Mouse (Mus musculus): ENCODE measurements around the gene Cops9. TPM values are rescaled to one million over a fixed set of nuclear protein-coding genes. Genes with fewer than 3 reads are reported as not detected.
A peak's percentile ranks its signal among the peaks of the same experiment; 100 is the strongest.

Cops9 gene
- polyA plus RNA-seq, 1 experiment from 2014 or later = 597 TPM

- WGBS = 87% methylated on average over 6 of the region's 6 CpGs
- H3K9ac ChIP-seq = no peak overlapping the region
- H3K36me3 ChIP-seq = no peaks in the 10 kb centered on the region
- no peak overlapping the region for H3K4me2 ChIP-seq
- no peak overlapping the region for H3K27ac ChIP-seq
- no peaks in the 10 kb centered on the region for H3K27me3 ChIP-seq
- no peaks in the 10 kb centered on the region for H3K4me1 ChIP-seq (replicated peaks)
- ATAC-seq (ENCODE audit: low FRiP score) = no peak
- H3K9me3 ChIP-seq = no peaks in the 10 kb centered on the region
- H3K4me3 ChIP-seq = no peak overlapping the region
Measured at GRCm38 (mm10) chr1:92667106-92667505, 25.3 kb upstream of the Cops9 start.

GRCm38 (mm10) chr1:92659392-92659791 lies 17.6 kb upstream of the Cops9 start:
- no peak for ATAC-seq (ENCODE audit: low FRiP score)
- Histone ChIP-seq H3K4me2 (no peak overlapping the region), H3K9ac (no peak overlapping the region), H3K27me3 (0 out of 2 replicates have a peak, but pooled peaks cover 10% of the 10 kb centered on the region), H3K4me1 (replicated peaks) (no peaks in the 10 kb centered on the region), H3K27ac (no peak overlapping the region), H3K9me3 (no peaks in the 10 kb centered on the region), H3K36me3 (no peaks in the 10 kb centered on the region), H3K4me3 (no peak overlapping the region)
- WGBS = 79% methylated on average over 5 of the region's 5 CpGs

GRCm38 (mm10) chr1:92657025-92657820 lies 15.4 kb upstream of the Cops9 start:
- Histone ChIP-seq H3K4me1 (replicated peaks) (no peaks in the 10 kb centered on the region), H3K27ac (no peak overlapping the region), H3K4me3 (no peak overlapping the region), H3K9me3 (no peaks in the 10 kb centered on the region), H3K27me3 (0 out of 2 replicates have a peak, but pooled peaks cover 12% of the 10 kb centered on the region), H3K9ac (no peak overlapping the region), H3K36me3 (no peaks in the 10 kb centered on the region), H3K4me2 (no peak overlapping the region)
- 78% methylated on average over 11 of the region's 11 CpGs for WGBS
- ATAC-seq (ENCODE audit: low FRiP score) = peak; percentile 28; the same call in 1 of the 2 replicates

GRCm38 (mm10) chr1:92654676-92655075 lies 12.9 kb upstream of the Cops9 start:
- no peak overlapping the region for H3K4me3 ChIP-seq
- H3K27ac ChIP-seq = no peak overlapping the region
- WGBS = 59% methylated on average over 2 of the region's 2 CpGs
- no peak overlapping the region for H3K4me2 ChIP-seq
- ATAC-seq (ENCODE audit: low FRiP score) = no peak
- H3K9ac ChIP-seq = no peak overlapping the region
- no peaks in the 10 kb centered on the region for H3K9me3 ChIP-seq
- peaks cover 16% of the 10 kb centered on the region; the same call in 1 of the 2 replicates for H3K27me3 ChIP-seq
- 0 out of 2 replicates have a peak, but pooled peaks cover 5% of the 10 kb centered on the region for H3K4me1 ChIP-seq (replicated peaks)
- no peaks in the 10 kb centered on the region for H3K36me3 ChIP-seq

GRCm38 (mm10) chr1:92653179-92653578 lies 11.4 kb upstream of the Cops9 start:
- no peak overlapping the region for H3K9ac ChIP-seq
- H3K4me3 ChIP-seq = no peak overlapping the region
- 0 out of 2 replicates have a peak, but pooled peaks cover 5% of the 10 kb centered on the region for H3K4me1 ChIP-seq (replicated peaks)
- H3K27me3 ChIP-seq = peaks cover 13% of the 10 kb centered on the region; the same call in 1 of the 2 replicates
- H3K4me2 ChIP-seq = no peak overlapping the region
- WGBS = 94% methylated on average over 3 of the region's 3 CpGs
- no peak for ATAC-seq (ENCODE audit: low FRiP score)
- H3K36me3 ChIP-seq = no peaks in the 10 kb centered on the region
- H3K27ac ChIP-seq = no peak overlapping the region
- no peaks in the 10 kb centered on the region for H3K9me3 ChIP-seq

GRCm38 (mm10) chr1:92651467-92651866 lies 9.7 kb upstream of the Cops9 start:
- 59% methylated on average over 3 of the region's 3 CpGs for WGBS
- Histone ChIP-seq H3K9me3 (no peaks in the 10 kb centered on the region), H3K27me3 (peaks cover 12% of the 10 kb centered on the region; the same call in 1 of the 2 replicates), H3K4me2 (no peak overlapping the region), H3K4me1 (replicated peaks) (0 out of 2 replicates have a peak, but pooled peaks cover 5% of the 10 kb centered on the region), H3K9ac (no peak overlapping the region), H3K4me3 (no peak overlapping the region), H3K27ac (no peak overlapping the region), H3K36me3 (no peaks in the 10 kb centered on the region)
- no peak for ATAC-seq (ENCODE audit: low FRiP score)

GRCm38 (mm10) chr1:92648673-92649072 lies 6.9 kb upstream of the Cops9 start, which contains the start of gene Otos:
TSS of gene Otos (minus strand) at chr1:92648841.
- H3K27me3 ChIP-seq = peaks cover 16% of the 10 kb centered on the region
- H3K4me2 ChIP-seq = 0 out of 2 replicates have a peak within 1 kb of the TSS, but pooled peaks have one; percentile 13
- H3K9ac ChIP-seq = peak within 1 kb of the TSS; percentile 49; the same call in 1 of the 2 replicates
- WGBS = 26% methylated on average over 8 of the region's 8 CpGs
- no peak within 1 kb of the TSS for H3K4me3 ChIP-seq
- H3K9me3 ChIP-seq = no peaks in the 10 kb centered on the region
- 0 out of 2 replicates have a peak, but pooled peaks cover 5% of the 10 kb centered on the region for H3K4me1 ChIP-seq (replicated peaks)
- peak; percentile 38 for ATAC-seq (ENCODE audit: low FRiP score)
- H3K36me3 ChIP-seq = no peaks in the 10 kb centered on the region
- H3K27ac ChIP-seq = no peak within 1 kb of the TSS

- Histone ChIP-seq H3K4me2 (0 out of 2 replicates have a peak overlapping the region, but pooled peaks have one; percentile 13), H3K4me1 (replicated peaks) (0 out of 2 replicates have a peak, but pooled peaks cover 5% of the 10 kb centered on the region), H3K9ac (peak overlapping the region; percentile 49; the same call in 1 of the 2 replicates), H3K36me3 (no peaks in the 10 kb centered on the region), H3K9me3 (no peaks in the 10 kb centered on the region), H3K27ac (no peak overlapping the region), H3K27me3 (peaks cover 16% of the 10 kb centered on the region), H3K4me3 (no peak overlapping the region)
- peak; percentile 36; the same call in 1 of the 2 replicates for ATAC-seq (ENCODE audit: low FRiP score)
- 60% methylated on average over 10 of the region's 10 CpGs for WGBS
Measured at GRCm38 (mm10) chr1:92648197-92648596, 6.4 kb upstream of the Cops9 start.

- Histone ChIP-seq H3K27me3 (peaks cover 16% of the 10 kb centered on the region), H3K4me1 (replicated peaks) (0 out of 2 replicates have a peak, but pooled peaks cover 6% of the 10 kb centered on the region), H3K36me3 (no peaks in the 10 kb centered on the region), H3K9ac (peak overlapping the region; percentile 49; the same call in 1 of the 2 replicates), H3K27ac (no peak overlapping the region), H3K9me3 (no peaks in the 10 kb centered on the region), H3K4me2 (0 out of 2 replicates have a peak overlapping the region, but pooled peaks have one; percentile 13), H3K4me3 (no peak overlapping the region)
- 6% methylated on average over 8 of the region's 8 CpGs for WGBS
- 0 out of 2 replicates have a peak, but pooled peaks have one; percentile 26 for ATAC-seq (ENCODE audit: low FRiP score)
Measured at GRCm38 (mm10) chr1:92647752-92648151, 6.0 kb upstream of the Cops9 start.

- Histone ChIP-seq H3K4me1 (replicated peaks) (peaks cover 13% of the 10 kb centered on the region), H3K36me3 (no peaks in the 10 kb centered on the region), H3K9ac (no peak overlapping the region; the same call in 1 of the 2 replicates), H3K4me3 (no peak overlapping the region), H3K27ac (no peak overlapping the region), H3K9me3 (no peaks in the 10 kb centered on the region), H3K4me2 (no peak overlapping the region), H3K27me3 (peaks cover 16% of the 10 kb centered on the region)
- ATAC-seq (ENCODE audit: low FRiP score) = no peak
- 70% methylated on average over 4 of the region's 4 CpGs for WGBS
Measured at GRCm38 (mm10) chr1:92647026-92647425, 5.2 kb upstream of the Cops9 start.

GRCm38 (mm10) chr1:92646601-92647000 lies 4.8 kb upstream of the Cops9 start:
- no peak overlapping the region for H3K27ac ChIP-seq

GRCm38 (mm10) chr1:92646111-92646510 lies 4.3 kb upstream of the Cops9 start:
- Histone ChIP-seq H3K27ac (no peak overlapping the region), H3K9me3 (no peaks in the 10 kb centered on the region), H3K4me1 (replicated peaks) (peaks cover 11% of the 10 kb centered on the region), H3K9ac (no peak overlapping the region), H3K27me3 (peaks cover 16% of the 10 kb centered on the region), H3K36me3 (no peaks in the 10 kb centered on the region), H3K4me3 (no peak overlapping the region), H3K4me2 (no peak overlapping the region)
- no peak for ATAC-seq (ENCODE audit: low FRiP score)
- 61% methylated on average over 2 of the region's 2 CpGs for WGBS

More at GRCm38 (mm10) chr1:92646601-92647000, 4.8 kb upstream of the Cops9 start:
- H3K4me3 ChIP-seq = no peak overlapping the region
- no peaks in the 10 kb centered on the region for H3K36me3 ChIP-seq
- no peaks in the 10 kb centered on the region for H3K9me3 ChIP-seq
- 85% methylated on average over 7 of the region's 7 CpGs for WGBS
- H3K9ac ChIP-seq = no peak overlapping the region
- H3K4me1 ChIP-seq (replicated peaks) = peaks cover 13% of the 10 kb centered on the region
- no peak for ATAC-seq (ENCODE audit: low FRiP score)
- H3K27me3 ChIP-seq = peaks cover 16% of the 10 kb centered on the region
- H3K4me2 ChIP-seq = no peak overlapping the region
